Mouse (Mus musculus) thymus, adult 2 months (tissue): ENCODE results near the gene Lrrc27. TPM values are rescaled to one million over a fixed set of nuclear protein-coding genes. Genes with fewer than 3 reads are reported as not detected.

Experiments used
- DNase-seq: peaks from one replicate; pipeline ENCODE4 v3.0.0; 2021
- H3K27ac ChIP-seq: fragments of 200-500 bp; 2 replicates; pipeline ENCODE4 v1.5.1; 2012; ENCODE audit warnings: low read length, control low read depth; ENCODE audit not compliant: control insufficient read depth, insufficient read depth
- H3K27me3 ChIP-seq: fragments of 200-500 bp; 2 replicates; pipeline ENCODE4 v1.6.1; 2012; ENCODE audit warnings: mild to moderate bottlenecking, low read length, moderate library complexity, mixed read lengths; ENCODE audit not compliant: control insufficient read depth, insufficient read depth
- H3K36me3 ChIP-seq: fragments of 200-500 bp; 2 replicates; pipeline ENCODE4 v1.6.1; 2012; ENCODE audit warnings: mild to moderate bottlenecking, low read length, moderate library complexity; ENCODE audit not compliant: control insufficient read depth, insufficient read depth
- H3K4me1 ChIP-seq: fragments of 200-500 bp; replicated peaks from 2 replicates; pipeline ENCODE4 v1.6.1; 2012; ENCODE audit warnings: low read length; ENCODE audit not compliant: control insufficient read depth, insufficient read depth
- H3K4me3 ChIP-seq: fragments of 200-500 bp; 2 replicates; pipeline ENCODE4 v1.5.1; 2012; ENCODE audit warnings: mild to moderate bottlenecking, low read length, control low read depth, moderate library complexity; ENCODE audit not compliant: control insufficient read depth, insufficient read depth
- CTCF ChIP-seq: fragments of 200-500 bp; IDR thresholded peaks from 2 replicates; pipeline ENCODE4 v1.5.1; 2012; ENCODE audit warnings: mild to moderate bottlenecking, control low read depth, low read length, moderate library complexity, borderline replicate concordance; ENCODE audit not compliant: control insufficient read depth, poor library complexity, insufficient read depth; ENCODE audit errors: extremely low read depth
- POLR2A ChIP-seq: fragments of 200-500 bp; IDR thresholded peaks from 2 replicates; pipeline ENCODE4 v1.6.1; 2012; ENCODE audit warnings: mild to moderate bottlenecking, low read length, control low read depth, moderate library complexity; ENCODE audit not compliant: control insufficient read depth, poor library complexity, insufficient read depth; ENCODE audit errors: extremely low read depth
- WGBS: fragments of 180-500 bp; shearing (Covaris S2); methylation state at CpG from one replicate; pipeline ENCODE4 v1.1.7; 2018; 5-methylcytosine and 5-hydroxymethylcytosine counted together
- polyA plus RNA-seq: library from polyadenylated mRNA; depleted of rRNA; stranded (reverse); fragments of >200 nt; gene quantifications from 2 replicates; pipeline ENCODE4 v1.2.3, GENCODE M21; 2012

Gene Lrrc27
- polyA plus RNA-seq, 1 experiment, result 3.9 TPM

DNA sequence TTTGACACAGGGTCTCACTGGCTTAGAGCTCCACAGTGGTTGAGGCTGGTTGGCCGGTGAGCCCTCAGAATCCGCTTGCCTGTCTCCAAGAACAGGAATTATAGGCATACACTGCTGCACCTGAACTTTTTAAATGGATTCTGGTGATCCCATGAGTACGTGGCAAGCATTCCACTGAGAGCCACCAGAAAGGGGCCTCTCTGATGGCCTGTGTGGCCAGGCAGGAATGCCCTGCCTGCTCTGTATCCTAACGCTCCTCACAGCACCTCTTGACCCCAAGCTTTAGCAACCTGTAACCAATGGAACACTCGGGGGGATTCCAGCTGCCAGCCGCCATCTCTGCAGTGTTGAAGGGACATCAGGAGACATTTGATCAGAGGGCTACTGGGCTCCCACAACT is 1.0 kb upstream of the Lrrc27 start:
- Histone ChIP-seq H3K27me3 (no peaks in the 10 kb centered on the region), H3K4me3 (no peak overlapping the region), H3K4me1 (peaks cover 5% of the 10 kb centered on the region), H3K27ac (no peak overlapping the region), H3K36me3 (no peaks in the 10 kb centered on the region)
- 98% methylated on average over 6 of the region's 6 CpGs for WGBS
- TF ChIP-seq CTCF (no peak), POLR2A (no peak)
- peak; percentile 1 for DNase-seq

DNA sequence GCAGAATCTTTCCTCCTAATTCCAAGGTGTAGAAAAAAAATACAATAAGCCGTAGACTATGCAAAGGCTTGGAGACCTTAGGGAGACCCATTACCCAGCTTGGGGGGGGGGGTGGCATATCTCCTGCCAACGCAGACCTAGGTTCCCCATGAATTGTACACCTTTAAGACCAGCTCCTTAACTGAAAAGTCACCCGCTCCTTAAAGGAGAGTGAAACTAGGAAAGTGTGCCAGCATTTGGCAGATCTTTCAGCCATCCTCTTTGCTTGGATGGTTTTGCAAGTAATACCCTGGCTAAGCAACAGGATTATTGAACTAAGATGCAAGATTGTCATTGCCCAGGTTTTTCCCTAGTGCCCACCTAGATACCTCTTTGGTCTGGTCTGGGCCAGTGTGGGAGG is 963 bp downstream of the Lrrc27 start:
- no peaks in the 10 kb centered on the region for H3K27me3 ChIP-seq
- DNase-seq, result peak; percentile 10
- TF ChIP-seq POLR2A, result no peak
- TF ChIP-seq CTCF, result no peak
- no peak overlapping the region for H3K4me3 ChIP-seq
- peaks cover 7% of the 10 kb centered on the region for H3K4me1 ChIP-seq
- WGBS, result 58% methylated on average over 3 of the region's 3 CpGs
- no peaks in the 10 kb centered on the region for H3K36me3 ChIP-seq
- H3K27ac ChIP-seq, result 0 out of 2 replicates have a peak overlapping the region, but pooled peaks have one; percentile 15

- DNase-seq, result peak; percentile 3
- Histone ChIP-seq H3K27ac (0 out of 2 replicates have a peak overlapping the region, but pooled peaks have one; percentile 15), H3K4me1 (peaks cover 11% of the 10 kb centered on the region), H3K36me3 (no peaks in the 10 kb centered on the region), H3K27me3 (no peaks in the 10 kb centered on the region), H3K4me3 (no peak overlapping the region)
- WGBS, result 14% methylated on average over 3 of the region's 3 CpGs
- TF ChIP-seq POLR2A (no peak), CTCF (no peak)
These were observed 1.4 kb downstream of the Lrrc27 start for GRCm38 (mm10) chr7:139214160-139214559.

GRCm38 (mm10) chr7:139214596-139215340 is 2.0 kb downstream of the Lrrc27 start:
- Histone ChIP-seq H3K4me1 (peaks cover 11% of the 10 kb centered on the region), H3K36me3 (no peaks in the 10 kb centered on the region), H3K27ac (no peak overlapping the region), H3K4me3 (no peak overlapping the region), H3K27me3 (no peaks in the 10 kb centered on the region)
- TF ChIP-seq POLR2A (no peak), CTCF (no peak)
- peak; percentile 0 for DNase-seq
- 88% methylated on average over 14 of the region's 14 CpGs for WGBS

GRCm38 (mm10) chr7:139215516-139215915 is 2.7 kb downstream of the Lrrc27 start:
- DNase-seq, result no peak

GRCm38 (mm10) chr7:139215946-139216345 is 3.2 kb downstream of the Lrrc27 start:
- no peak overlapping the region for H3K27ac ChIP-seq
- no peaks in the 10 kb centered on the region for H3K27me3 ChIP-seq
- DNase-seq, result no peak
- no peak for TF ChIP-seq CTCF
- no peaks in the 10 kb centered on the region for H3K36me3 ChIP-seq
- 93% methylated on average over 7 of the region's 7 CpGs for WGBS
- H3K4me3 ChIP-seq, result no peak overlapping the region
- H3K4me1 ChIP-seq, result peaks cover 14% of the 10 kb centered on the region

More at GRCm38 (mm10) chr7:139215516-139215915, 2.7 kb downstream of the Lrrc27 start:
- WGBS, result 93% methylated on average over 1 of the region's 1 CpGs
- Histone ChIP-seq H3K27me3 (no peaks in the 10 kb centered on the region), H3K36me3 (no peaks in the 10 kb centered on the region), H3K4me1 (peaks cover 14% of the 10 kb centered on the region), H3K4me3 (no peak overlapping the region), H3K27ac (no peak overlapping the region)
- TF ChIP-seq CTCF, result no peak
- TF ChIP-seq POLR2A, result no peak
